Mouse (Mus musculus) kidney, postnatal 10 days (tissue): ENCODE measurements around the gene Kcnip1.

Experiments
- DNase-seq: peaks from one replicate; pipeline ENCODE4 v3.0.0; 2021; ENCODE audit warnings: mixed read lengths

The Kcnip1 gene

DNA sequence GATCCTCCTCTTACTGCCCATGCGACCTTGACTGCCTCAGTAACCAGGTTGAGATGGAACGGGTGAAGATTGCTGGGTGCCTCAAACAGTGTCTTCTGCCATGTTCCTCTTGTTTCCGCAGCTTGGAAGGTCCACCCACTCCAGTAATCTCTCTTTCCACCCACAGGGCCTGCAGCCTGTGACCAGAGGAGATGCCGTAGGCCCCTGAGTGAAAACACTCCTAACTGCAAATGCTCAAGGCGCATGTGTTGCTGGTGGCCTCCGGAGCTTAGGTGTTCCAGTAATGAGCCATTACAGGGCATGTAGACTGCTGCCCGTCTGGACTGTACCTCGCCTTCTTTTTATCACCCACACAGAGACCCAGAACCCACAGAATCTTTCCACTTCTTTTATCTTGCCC is 55.3 kb downstream of the Kcnip1 start:
- DNase-seq: no peak

DNA sequence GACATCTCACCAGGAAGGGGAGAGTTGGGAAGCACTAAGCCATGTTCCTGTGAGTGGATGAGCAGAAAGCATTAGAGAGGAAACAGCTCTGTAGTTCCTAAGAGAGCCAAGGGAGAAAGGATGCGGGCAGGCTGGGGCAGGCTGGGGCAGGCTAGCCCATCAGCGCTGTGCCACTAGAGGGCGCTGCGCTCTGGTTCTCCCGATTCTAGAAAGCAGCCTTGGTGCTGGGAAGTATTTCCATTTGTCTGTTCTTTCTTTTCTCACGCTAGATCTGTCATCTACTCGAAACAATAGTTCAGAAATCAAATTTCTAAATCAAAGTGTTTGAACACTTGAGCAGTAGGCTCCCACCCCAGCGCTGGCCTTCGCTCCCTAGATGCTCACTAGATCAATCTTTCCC is 58.7 kb downstream of the Kcnip1 start:
- DNase-seq: no peak

DNA sequence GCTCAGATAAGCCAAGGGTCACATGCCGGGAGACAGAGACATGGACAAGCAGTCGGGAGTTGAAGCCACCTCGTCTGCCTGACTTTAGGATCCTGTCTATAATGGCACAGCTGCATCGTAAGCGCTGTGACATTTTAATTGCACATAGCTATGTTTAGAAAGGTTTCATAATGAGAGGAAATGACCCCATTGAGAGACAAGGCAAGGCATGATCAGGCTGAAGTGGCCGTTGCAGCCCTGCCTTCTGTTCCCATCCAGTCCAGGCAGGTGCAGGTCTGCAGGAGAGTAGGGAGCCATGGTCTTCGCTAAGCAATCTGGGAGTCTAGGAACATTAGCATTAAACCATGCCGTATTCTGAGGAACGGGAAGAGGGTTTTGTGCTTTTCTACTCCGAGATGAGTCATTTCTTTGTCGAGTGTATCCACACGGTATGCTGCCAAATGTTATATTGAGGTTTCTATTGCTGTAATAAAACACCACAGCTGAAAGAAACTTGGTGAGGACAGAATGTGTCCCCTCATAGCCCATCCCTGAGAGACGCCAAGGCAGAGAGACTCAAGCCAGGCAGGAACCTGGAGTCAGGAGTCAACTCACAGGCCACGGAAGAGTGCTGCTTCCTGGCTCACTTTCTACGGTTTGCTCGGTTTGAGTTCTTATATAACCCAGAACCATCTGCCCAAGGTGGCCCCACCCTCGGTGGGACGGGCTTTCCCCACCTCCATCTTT is 60.4 kb downstream of the Kcnip1 start:
- DNase-seq: peak; percentile 71

DNA sequence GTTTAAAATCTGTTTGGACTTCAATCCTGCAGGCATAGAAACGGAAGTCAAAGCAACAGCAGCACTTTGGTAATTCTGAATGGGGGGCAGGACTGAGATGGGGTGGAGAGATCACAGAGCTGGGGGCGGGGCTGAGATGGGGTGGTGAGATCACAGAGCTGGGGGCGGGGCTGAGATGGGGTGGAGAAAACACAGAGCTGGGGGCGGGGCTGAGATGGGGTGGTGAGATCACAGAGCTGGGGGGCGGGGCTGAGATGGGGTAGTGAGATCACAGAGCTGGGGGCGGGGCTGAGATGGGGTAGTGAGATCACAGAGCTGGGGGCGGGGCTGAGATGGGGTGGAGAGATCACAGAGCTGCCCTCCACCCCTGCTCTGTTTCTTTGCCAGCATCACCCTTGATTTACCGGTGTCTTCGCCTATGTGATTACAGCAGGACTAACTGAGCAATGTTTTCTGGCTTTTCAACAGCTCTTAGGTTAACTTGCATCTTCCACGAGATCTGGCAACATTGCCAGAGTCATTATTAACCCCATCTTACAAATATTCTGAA is 61.0 kb downstream of the Kcnip1 start:
- peak; percentile 81 for DNase-seq

DNA sequence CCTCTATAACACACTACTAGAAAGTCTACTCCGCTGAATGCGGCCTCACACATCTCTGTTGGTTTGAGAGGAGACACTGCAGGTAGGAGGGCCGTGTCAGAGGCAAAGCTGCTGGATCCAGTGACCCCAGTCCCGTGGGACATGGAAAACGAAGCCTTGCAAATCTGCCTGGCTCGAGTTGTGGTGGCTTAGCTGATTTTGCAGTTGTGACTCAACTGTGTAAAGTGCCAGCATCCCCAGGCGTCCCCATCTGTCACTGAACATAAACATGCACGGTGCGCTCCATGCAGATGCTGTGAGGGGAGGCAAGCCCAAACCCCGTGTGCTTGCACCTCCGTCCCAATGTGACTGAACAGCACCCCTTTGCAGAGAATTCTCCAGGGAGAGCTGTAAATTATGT is 63.5 kb downstream of the Kcnip1 start:
- no peak for DNase-seq

DNA sequence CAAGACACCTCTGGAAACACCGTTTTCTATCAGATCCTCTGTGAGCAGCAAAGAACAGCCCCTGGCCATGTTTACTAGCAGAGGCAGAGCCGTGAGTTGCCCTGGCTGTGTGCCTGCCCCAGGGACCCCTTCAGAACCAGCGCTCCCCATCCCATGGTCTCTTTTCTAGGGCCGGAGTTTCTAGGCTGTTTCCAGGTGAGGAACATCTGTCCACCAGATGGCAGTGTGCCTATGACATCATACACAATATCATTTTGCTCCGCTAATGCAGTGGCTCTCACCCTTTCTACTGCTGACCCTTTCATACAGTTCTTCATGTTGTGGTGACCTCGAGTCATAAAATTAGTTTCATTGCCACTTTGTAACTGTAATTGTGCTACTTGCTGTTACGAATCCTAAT is 64.3 kb downstream of the Kcnip1 start:
- peak; percentile 75 for DNase-seq

DNA sequence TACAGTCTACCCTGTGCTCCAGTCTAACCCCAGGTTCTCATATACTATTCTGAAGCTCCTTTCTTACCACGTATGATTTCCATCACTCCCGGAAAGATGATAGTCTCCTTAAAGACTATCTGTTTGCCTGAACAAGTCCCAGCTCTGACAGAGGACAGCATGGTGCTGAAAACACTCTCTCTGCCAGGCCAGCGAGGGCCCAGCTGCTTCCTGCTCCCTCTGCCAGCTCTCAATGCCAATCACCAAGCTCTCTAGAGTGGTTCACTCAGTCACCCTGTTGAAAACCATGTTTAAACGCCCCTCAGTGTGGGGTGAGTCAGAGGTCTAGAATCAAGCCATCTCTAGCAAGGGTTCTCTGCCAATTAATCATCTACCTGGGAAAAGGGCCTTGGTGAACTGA is 65.1 kb downstream of the Kcnip1 start:
- no peak for DNase-seq

DNA sequence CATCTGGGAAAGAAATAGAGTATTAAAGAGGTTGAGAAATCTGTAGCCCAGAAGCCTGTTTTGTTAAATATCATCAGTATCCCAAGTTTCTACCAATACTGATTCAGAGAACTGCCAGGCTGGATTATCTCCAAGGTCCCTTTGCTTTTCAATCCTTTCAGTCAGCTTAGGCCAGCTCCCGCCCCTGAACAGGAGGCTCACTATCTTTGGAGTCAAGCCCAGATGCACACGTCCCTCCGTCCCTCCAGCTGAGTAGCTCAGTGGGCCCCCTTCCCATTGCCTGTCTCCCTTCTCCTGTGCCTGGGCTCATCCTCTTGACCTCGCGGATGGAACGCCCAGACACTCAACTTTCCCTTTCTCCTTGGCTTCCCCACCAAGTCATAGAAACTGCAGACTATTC is 65.6 kb downstream of the Kcnip1 start:
- DNase-seq: no peak

DNA sequence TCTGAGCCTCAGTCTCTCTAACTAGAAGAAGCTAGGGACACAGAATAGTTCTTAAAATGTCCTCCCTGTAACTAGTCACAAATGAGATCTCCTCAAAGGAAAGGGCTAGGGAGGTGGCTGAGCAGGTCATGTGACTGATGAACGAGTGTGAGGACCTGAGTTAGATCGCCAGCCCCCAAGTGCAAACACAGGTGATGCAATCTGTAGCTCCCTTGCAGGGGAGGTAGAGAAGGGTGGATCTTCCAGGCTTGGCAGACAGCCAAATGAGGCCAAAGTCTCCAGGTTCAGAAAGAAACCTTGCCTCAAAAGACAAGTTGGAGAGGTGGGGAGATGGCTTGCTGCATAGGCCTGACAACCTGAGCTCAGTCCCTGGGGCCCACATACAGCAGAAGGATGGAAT is 66.4 kb downstream of the Kcnip1 start:
- DNase-seq: peak; percentile 45

DNA sequence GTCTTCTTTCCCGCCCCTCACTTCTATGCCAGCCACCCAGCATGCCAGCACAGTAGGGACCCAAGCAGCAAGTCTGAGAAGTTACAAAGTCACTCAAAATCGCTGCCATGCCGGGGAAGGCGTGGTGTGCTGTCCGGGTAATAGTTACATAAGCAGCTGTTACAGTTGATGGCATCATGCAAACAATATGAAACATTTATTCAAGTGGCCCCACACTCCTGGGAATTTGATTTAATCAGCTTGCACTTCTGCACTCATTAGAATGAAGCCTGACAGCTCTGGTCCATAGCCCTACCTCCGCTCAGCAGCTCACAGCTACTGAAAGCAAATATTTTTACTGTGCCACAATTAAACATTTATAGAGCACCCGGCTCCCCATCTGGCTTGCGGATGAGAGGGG is 67.2 kb downstream of the Kcnip1 start:
- DNase-seq: no peak

DNA sequence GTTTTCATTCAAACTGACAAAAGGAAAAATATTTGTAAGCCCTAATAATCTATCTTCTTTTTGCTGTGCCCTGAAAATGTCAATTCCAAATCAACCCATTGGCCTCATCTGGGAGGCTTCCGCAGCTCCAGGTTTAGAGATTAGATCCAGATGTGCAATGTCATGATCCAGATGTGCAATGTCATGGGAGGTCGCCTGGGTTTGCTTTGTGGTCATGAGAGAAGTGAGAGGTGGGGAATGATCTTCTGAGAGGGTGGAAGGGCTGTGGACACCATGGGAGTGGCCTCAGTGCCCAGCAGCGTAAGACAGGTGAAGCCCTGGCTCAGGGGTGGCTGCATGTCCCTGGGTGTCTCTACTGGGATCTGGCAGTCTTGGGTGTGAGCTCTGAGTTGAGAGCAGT is 69.9 kb downstream of the Kcnip1 start:
- DNase-seq: no peak

DNA sequence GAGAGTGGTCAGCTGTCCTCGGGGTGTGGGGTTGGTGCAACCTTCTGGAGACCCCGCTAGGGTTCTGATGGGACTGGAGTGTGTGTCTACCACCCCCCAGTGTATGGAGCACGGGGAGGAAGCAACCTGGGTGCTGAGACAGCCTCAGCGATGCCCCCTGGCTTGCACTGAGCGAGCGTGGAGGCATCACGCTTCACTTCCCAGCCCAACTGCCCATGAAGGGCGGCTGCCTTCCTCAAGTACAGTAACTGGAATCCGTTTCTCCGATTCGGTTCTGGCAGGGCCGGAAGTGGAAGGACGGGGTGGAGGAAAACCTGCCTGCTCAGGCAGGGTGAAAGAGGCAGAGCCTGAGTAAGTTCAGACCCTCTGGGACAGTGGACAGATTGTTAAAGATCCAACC is 71.5 kb downstream of the Kcnip1 start:
- DNase-seq: peak; percentile 47

DNA sequence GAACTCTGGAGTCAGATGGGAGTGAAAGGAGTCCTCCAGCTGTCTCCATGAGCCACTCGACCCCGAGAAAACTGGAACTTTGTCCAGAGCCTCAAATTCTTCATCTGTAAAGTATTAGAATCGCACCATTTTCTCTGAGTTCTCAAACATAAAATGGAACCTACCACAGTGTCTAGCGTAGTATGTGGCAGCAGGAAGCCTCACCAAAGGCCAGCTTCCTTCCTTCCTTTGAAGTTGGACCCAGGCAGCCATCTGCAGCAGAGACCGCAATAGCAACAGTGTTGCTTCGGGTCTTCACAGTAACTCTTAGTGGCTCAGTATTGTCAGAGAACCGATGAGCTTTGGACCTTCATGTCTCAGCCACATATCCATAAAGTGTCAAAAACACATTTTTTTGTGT is 73.1 kb downstream of the Kcnip1 start:
- DNase-seq: no peak

DNA sequence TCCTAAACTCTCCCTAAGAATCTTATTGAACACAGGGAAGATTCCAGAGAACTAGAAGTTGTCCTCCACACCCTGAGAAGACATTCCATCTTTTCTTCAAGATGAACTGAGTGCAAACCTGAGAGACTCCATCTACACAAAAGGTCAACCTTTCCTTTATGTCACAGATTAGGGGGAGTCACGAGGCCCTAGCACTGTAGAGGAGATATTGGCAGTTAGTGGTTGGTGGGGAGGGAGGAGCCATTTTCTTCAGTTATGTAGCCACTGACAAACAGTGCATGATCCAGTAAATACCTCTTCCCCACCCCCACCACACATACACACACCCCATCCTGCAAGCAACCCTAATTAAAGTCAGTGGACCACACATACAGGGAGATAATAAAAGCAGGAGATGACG is 74.5 kb downstream of the Kcnip1 start:
- no peak for DNase-seq

DNA sequence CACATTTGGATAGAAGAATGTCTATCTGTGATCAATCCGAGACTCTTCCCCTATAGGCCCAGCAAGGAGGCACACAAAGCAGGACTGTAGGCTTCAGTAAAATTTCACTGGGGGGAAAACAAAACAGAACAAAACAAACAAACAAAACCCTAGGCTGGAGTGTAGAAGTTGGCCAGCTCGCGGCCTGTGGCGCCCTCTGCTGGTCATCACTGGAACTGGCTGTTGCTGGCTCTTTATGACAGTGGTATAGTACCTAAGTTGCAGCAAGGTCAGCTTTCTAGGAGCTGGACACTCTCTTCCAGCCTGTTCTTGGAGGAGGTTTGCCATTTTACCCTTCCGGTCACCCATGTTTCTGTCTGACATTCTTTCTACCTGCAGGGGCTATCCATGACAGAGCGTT is 75.4 kb downstream of the Kcnip1 start:
- DNase-seq: peak; percentile 86

DNA sequence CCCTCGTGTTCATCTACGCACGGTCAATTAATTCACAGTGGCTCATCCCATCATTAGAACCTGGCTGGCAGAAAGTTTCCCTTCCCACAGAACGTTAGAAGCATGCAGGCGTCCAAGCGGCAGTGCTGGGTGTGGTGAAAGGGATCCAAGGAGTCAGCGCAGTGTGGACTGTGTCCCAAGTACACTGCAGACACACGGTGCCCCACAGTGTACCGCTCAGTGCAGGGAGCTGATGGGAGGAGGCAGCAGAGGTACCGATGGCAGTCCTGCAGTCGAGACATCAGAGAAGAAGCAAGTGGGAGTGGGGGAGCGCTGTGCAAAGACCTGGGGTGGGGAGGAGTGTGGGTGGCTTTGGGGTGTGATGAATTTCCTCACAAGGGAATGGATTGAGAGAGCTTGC is 78.7 kb downstream of the Kcnip1 start:
- DNase-seq: no peak

DNA sequence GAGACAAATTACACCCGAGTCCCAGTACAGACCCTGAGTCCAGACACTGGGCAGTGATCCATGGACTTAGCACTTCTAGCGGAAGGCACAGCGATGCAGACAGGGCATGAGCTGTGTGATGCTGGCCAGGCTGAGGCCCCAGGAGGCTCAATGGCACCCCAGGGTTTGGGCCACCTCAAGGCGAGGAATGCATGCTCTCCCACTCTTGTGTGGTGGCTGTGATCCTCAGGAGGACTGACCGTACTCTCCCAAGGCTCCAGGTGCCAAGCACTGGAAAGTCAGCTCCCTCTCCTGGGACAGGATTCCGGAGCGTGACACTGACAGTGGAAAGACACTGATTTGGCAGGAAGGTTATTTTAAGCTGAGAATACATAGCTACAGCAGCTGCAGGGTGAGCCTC is 79.9 kb downstream of the Kcnip1 start:
- DNase-seq: no peak

DNA sequence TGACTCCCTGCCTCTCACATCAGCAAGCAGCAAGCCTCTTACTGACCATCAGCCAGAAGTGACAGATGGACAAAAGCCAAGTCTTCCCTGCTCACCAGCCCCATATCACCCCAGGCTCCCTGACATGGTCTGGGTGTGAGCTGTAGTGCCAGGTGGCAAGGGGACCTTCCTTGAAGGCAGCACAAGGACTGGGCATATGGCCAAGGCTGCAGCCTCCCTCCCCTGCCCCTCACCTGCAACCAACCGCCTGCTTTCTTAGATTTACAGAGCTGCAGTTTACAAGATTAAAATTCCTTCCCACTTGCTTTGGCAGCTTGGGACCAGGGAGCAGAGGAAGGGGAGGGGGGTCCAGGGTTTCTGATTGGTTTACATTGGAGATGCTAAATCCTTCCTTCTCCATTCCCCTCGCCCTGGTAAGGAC is 80.8 kb downstream of the Kcnip1 start:
- DNase-seq: no peak

DNA sequence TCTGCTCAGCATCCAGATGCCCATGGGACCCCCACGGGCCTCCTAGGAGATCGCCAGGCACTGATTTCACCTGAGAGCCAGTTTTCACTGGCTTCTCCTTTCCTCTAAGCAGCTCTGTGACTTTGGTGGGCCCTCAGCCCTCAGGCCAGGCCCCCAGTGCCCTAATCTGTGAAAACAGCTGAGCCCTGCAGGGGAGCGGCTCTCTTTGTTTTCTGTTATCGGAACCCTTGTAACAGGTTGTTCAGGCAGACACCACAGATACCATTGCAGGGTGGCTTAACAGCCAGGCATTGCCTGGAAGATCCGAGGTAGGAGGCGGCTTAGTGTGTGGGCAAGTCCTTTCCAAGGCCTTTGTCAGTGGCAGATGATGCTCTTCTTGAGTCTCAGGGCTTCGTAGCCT is 82.0 kb downstream of the Kcnip1 start:
- DNase-seq: no peak

DNA sequence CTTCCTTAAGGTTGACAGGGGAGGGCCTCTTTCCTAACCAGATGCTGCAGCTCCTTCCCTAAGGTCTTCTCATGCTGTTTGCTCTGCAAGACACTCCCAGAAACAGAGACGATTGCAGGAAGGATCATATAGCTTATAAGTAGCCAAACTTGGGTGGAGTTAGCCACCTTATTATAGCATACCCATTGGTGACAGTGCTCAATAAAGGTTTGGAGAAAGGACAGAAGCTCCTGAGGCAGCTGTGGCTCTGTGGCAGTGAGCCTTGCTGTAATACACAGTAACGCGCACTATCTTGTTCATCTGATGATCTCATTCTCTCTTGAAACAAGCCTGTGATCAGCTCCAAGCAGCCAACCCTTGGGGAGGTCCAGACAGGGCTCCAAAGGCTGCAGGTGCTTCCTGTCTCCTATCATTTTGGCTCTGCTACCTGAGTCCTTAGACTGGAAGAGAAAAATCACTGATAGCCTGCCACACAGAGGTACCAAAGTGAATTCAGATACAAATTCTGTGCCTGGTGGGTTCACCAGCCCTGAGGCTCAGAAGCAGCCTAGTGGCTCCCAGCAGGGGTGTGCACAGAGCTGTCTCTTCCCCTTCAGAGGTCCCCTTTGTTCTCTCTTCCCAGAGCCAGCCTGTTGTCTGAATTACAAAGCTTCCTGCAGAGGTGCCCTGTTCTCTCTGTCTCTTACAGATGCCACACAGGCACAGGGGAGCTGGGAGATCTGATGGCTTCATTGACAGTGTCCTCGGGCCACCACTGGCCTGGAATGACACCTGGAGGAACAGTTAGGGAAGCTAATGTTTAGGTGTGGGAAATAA is 84.4 kb downstream of the Kcnip1 start:
- DNase-seq: no peak

DNA sequence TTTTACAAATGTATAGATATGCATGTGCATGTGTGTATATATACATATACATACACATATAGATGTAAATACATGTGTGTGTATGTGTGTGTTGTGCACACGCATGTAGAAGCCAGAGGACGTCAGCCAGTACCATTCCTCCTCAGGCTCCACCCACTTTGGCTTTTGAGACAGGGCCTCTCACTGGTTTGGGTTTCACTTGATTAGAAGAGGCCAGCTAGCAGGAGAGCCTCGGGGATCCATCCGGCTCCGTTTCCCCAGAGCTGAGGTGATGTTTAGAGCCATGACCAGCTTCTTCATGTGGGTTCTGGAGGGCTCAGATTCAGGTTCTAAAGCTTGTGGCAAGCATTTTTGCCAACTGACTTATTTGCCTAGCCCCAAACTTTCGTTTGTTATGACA is 89.5 kb downstream of the Kcnip1 start:
- no peak for DNase-seq

DNA sequence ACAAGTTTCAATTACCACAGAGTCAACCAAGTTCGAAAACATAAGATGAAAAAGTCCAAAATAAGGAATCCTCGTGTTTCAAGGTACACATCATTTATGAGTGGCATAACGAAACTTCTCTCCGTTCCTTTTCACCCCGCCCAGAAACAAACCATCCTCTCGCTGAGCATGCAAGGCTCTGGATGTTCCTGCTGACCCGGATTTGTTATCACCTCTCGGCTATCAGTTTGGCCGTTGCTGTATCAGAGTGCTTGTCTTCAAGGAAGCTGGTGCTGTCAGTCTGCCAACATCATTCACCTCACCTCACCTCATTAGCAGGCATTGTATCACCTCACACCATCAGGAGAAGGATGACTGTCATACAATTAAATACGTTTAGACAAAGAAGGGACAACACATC is 90.6 kb downstream of the Kcnip1 start:
- no peak for DNase-seq

DNA sequence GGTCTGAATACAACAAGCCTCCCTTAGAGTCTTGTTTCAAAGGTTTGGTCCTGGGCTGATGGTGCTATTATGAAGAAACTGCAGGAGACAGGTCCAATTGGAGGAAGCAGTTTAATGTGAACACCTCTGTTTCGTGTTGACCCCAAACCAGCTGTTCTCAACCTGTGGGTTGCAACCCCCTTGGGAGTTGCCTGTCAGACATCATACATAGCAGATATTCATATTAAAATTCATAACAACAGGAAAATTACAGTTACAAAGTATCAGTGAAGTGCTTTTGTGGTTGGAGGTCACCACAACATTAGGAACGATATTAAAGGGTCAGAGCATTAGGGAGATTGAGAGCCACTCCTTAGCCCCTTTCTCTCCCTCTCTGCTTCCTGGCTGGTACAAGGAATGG is 91.2 kb downstream of the Kcnip1 start:
- DNase-seq: no peak

DNA sequence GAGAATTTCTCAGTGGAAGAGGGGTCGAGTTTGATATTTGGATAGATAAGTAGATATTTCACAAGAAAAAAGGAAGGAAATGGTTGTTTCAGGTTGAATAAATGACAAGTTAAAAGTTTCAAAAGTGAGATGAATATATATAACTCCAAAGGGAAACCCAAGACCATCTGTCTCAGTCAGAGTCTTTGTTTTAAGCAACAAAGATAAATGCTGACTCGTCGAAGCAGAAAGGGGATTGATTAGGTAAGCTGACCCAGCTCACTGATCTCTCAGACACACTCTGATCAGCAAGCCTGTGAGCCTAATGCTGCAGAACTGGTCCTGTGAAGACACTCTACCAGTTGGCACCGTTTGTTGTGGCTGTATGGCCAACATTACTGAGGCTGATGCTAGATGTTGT is 101.9 kb downstream of the Kcnip1 start:
- no peak for DNase-seq
